Mouse (Mus musculus): ENCODE measurements around the gene Camk2d. TPM values are rescaled to one million over a fixed set of nuclear protein-coding genes. Genes with fewer than 3 reads are reported as not detected.
A peak's percentile ranks its signal among the peaks of the same experiment; 100 is the strongest.

Gene Camk2d
- polyA plus RNA-seq, 1 experiment: 66.4 TPM

GRCm38 (mm10) chr3:126691565-126691964 is 95.5 kb downstream of the Camk2d start:
- Histone ChIP-seq H3K4me3 (ENCODE audit: insufficient read depth, low read length) (no peak overlapping the region), H3K4me1 (ENCODE audit: control insufficient read depth, insufficient read depth, low read length) (no peaks in the 10 kb centered on the region; the same call in 1 of the 2 replicates), H3K27ac (ENCODE audit: insufficient read depth, low read length) (no peak overlapping the region)
- TF ChIP-seq CTCF (IDR thresholded peaks at IDR 0.05; ENCODE audit: extremely low read depth, insufficient read depth, low read length) (no peak), POLR2A (IDR thresholded peaks at IDR 0.05; ENCODE audit: extremely low read depth, insufficient read depth, low read length) (no peak)

GRCm38 (mm10) chr3:126692797-126693196 is 96.7 kb downstream of the Camk2d start:
- H3K4me3 ChIP-seq (ENCODE audit: insufficient read depth, low read length): no peak overlapping the region
- H3K4me1 ChIP-seq (ENCODE audit: control insufficient read depth, insufficient read depth, low read length): no peaks in the 10 kb centered on the region; the same call in 1 of the 2 replicates
- H3K27ac ChIP-seq (ENCODE audit: insufficient read depth, low read length): no peak overlapping the region; the same call in 1 of the 2 replicates
- TF ChIP-seq POLR2A (IDR thresholded peaks at IDR 0.05; ENCODE audit: extremely low read depth, insufficient read depth, low read length) (no peak), CTCF (IDR thresholded peaks at IDR 0.05; ENCODE audit: extremely low read depth, insufficient read depth, low read length) (no peak)

DNA sequence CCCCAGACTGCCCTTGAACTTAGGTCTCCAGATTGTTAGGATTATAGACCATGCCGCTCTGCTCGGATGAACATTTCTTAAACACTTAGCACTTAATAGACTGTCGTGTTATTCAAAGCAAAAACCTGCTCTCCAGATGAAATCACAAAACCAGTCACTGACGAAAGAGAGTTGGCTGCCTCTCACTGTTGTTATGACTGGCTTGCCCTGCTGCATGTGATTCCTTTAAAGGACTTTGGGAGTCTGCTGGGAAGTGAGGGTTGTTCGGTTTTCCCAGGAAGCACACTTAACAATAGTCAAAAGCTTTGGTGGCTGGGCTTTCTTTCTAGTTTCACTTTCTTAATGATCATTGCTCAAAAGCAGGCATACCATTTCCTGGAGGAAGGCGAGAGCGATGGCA is 97.2 kb downstream of the Camk2d start:
- no peak for TF ChIP-seq CTCF (IDR thresholded peaks at IDR 0.05; ENCODE audit: extremely low read depth, insufficient read depth, low read length)
- TF ChIP-seq POLR2A (IDR thresholded peaks at IDR 0.05; ENCODE audit: extremely low read depth, insufficient read depth, low read length): no peak
- no peak overlapping the region for H3K4me3 ChIP-seq (ENCODE audit: insufficient read depth, low read length)
- peak overlapping the region; percentile 51 for H3K27ac ChIP-seq (ENCODE audit: insufficient read depth, low read length)
- no peaks in the 10 kb centered on the region; the same call in 1 of the 2 replicates for H3K4me1 ChIP-seq (ENCODE audit: control insufficient read depth, insufficient read depth, low read length)

GRCm38 (mm10) chr3:126695456-126696293 is 99.6 kb downstream of the Camk2d start:
- no peak overlapping the region for H3K27ac ChIP-seq (ENCODE audit: insufficient read depth, low read length)
- H3K4me1 ChIP-seq (ENCODE audit: control insufficient read depth, insufficient read depth, low read length): no peaks in the 10 kb centered on the region; the same call in 1 of the 2 replicates
- TF ChIP-seq POLR2A (IDR thresholded peaks at IDR 0.05; ENCODE audit: extremely low read depth, insufficient read depth, low read length): no peak
- TF ChIP-seq CTCF (IDR thresholded peaks at IDR 0.05; ENCODE audit: extremely low read depth, insufficient read depth, low read length): no peak
- no peak overlapping the region for H3K4me3 ChIP-seq (ENCODE audit: insufficient read depth, low read length)

GRCm38 (mm10) chr3:126696620-126697019 is 100.5 kb downstream of the Camk2d start:
- no peaks in the 10 kb centered on the region; the same call in 1 of the 2 replicates for H3K4me1 ChIP-seq (ENCODE audit: control insufficient read depth, insufficient read depth, low read length)
- no peak overlapping the region for H3K4me3 ChIP-seq (ENCODE audit: insufficient read depth, low read length)
- H3K27ac ChIP-seq (ENCODE audit: insufficient read depth, low read length): no peak overlapping the region
- TF ChIP-seq CTCF (IDR thresholded peaks at IDR 0.05; ENCODE audit: extremely low read depth, insufficient read depth, low read length): no peak
- no peak for TF ChIP-seq POLR2A (IDR thresholded peaks at IDR 0.05; ENCODE audit: extremely low read depth, insufficient read depth, low read length)

GRCm38 (mm10) chr3:126699740-126700139 is 103.6 kb downstream of the Camk2d start:
- TF ChIP-seq CTCF (IDR thresholded peaks at IDR 0.05; ENCODE audit: extremely low read depth, insufficient read depth, low read length) (no peak), POLR2A (IDR thresholded peaks at IDR 0.05; ENCODE audit: extremely low read depth, insufficient read depth, low read length) (no peak)
- Histone ChIP-seq H3K4me1 (ENCODE audit: control insufficient read depth, insufficient read depth, low read length) (no peaks in the 10 kb centered on the region), H3K27ac (ENCODE audit: insufficient read depth, low read length) (no peak overlapping the region), H3K4me3 (ENCODE audit: insufficient read depth, low read length) (no peak overlapping the region)

GRCm38 (mm10) chr3:126701067-126701466 is 105.0 kb downstream of the Camk2d start:
- Histone ChIP-seq H3K27ac (ENCODE audit: insufficient read depth, low read length) (no peak overlapping the region), H3K4me3 (ENCODE audit: insufficient read depth, low read length) (no peak overlapping the region), H3K4me1 (ENCODE audit: control insufficient read depth, insufficient read depth, low read length) (no peaks in the 10 kb centered on the region)
- TF ChIP-seq CTCF (IDR thresholded peaks at IDR 0.05; ENCODE audit: extremely low read depth, insufficient read depth, low read length) (no peak), POLR2A (IDR thresholded peaks at IDR 0.05; ENCODE audit: extremely low read depth, insufficient read depth, low read length) (no peak)

GRCm38 (mm10) chr3:126701586-126701985 is 105.5 kb downstream of the Camk2d start:
- H3K27ac ChIP-seq (ENCODE audit: insufficient read depth, low read length): no peak overlapping the region
- TF ChIP-seq CTCF (IDR thresholded peaks at IDR 0.05; ENCODE audit: extremely low read depth, insufficient read depth, low read length) (no peak), POLR2A (IDR thresholded peaks at IDR 0.05; ENCODE audit: extremely low read depth, insufficient read depth, low read length) (no peak)
- H3K4me3 ChIP-seq (ENCODE audit: insufficient read depth, low read length): no peak overlapping the region

DNA sequence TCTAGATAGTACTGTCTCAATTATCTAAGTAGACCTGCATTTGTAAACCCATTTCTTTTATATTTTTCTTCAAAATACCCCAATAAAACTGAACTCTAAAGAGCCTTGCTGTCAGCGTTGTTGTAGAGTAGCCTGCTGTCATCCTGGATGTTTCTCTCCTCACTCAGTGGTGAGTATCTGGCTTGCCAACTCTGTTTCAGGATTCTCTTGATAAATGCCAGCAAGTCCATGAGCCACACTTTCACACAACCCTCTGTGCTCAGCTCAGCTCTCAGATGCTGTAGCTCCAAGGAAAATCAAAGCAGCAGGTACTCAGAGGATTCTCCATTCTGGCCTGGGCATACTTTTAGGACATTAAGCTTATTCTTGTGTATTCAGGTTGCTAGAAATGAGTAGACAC is 109.4 kb downstream of the Camk2d start:
- Histone ChIP-seq H3K4me3 (ENCODE audit: insufficient read depth, low read length) (no peak overlapping the region), H3K4me1 (ENCODE audit: control insufficient read depth, insufficient read depth, low read length) (no peaks in the 10 kb centered on the region), H3K27ac (ENCODE audit: insufficient read depth, low read length) (no peak overlapping the region)
- TF ChIP-seq POLR2A (IDR thresholded peaks at IDR 0.05; ENCODE audit: extremely low read depth, insufficient read depth, low read length) (no peak), CTCF (IDR thresholded peaks at IDR 0.05; ENCODE audit: extremely low read depth, insufficient read depth, low read length) (no peak)

More at GRCm38 (mm10) chr3:126701586-126701985, 105.5 kb downstream of the Camk2d start:
- H3K4me1 ChIP-seq (ENCODE audit: control insufficient read depth, insufficient read depth, low read length): no peaks in the 10 kb centered on the region

GRCm38 (mm10) chr3:126714281-126714680 is 118.2 kb downstream of the Camk2d start:
- Histone ChIP-seq H3K4me1 (ENCODE audit: control insufficient read depth, insufficient read depth, low read length) (no peaks in the 10 kb centered on the region), H3K4me3 (ENCODE audit: insufficient read depth, low read length) (no peak overlapping the region), H3K27ac (ENCODE audit: insufficient read depth, low read length) (no peak overlapping the region)
- TF ChIP-seq POLR2A (IDR thresholded peaks at IDR 0.05; ENCODE audit: extremely low read depth, insufficient read depth, low read length): no peak
- TF ChIP-seq CTCF (IDR thresholded peaks at IDR 0.05; ENCODE audit: extremely low read depth, insufficient read depth, low read length): no peak

Measured in cortical plate, adult 2 months (tissue).